8 mouse cellular contexts compared by ENCODE assay signal in the genomic region with DNA sequence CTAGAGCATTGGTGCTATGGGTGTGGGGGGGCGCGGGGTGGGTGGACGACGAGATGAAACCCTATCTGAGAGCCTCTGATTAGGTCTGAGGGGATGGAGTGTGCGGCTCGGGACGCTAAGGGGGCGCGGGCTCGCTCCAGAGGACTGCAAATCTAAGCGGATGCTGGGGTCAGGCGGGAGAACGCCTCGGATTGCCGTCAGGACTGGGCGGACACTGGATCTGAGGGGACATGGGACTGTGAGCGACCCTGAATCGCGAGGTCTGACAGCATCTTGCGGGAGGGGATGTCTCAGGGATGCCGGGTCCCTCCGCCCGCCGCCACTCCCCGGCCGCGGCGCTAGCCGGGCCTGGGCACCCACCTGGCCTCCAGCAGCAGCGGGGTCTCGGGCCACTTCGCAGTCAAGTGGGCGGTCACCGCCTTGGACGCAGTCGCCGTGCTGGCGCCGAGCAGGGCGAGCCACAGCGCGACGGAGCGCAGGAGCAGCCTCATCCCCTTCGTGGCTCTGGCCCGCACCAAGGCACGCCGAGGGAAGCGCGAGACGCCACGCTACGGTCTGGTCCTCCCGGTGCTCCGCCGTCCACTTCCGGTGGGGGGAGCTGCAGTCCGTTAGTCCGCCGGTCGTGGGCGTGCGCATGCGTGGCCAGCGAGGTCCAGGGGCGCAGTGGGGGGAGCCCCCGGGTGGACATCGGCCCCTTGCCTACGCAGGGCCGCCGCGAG. TPM values are rescaled to one million over a fixed set of nuclear protein-coding genes. Genes with fewer than 3 reads are reported as not detected.
DNase-seq lines count a peak whose midpoint lies in the region; ATAC-seq lines count a peak whose summit lies in the region.

TSS of gene Uggt2 (minus strand) at position 580 of the 719 bp plus-strand sequence.

- H3K9me3 ChIP-seq in embryonic facial prominence, embryonic 15.5 days (replicated peaks): no peaks in the 10 kb centered on the region
- no peaks in the 10 kb centered on the region for H3K9me3 ChIP-seq in kidney, embryonic 14.5 days (ENCODE audit: control insufficient read depth, low read length)
- no peaks in the 10 kb centered on the region for H3K9me3 ChIP-seq in limb, embryonic 12.5 days
- no peaks in the 10 kb centered on the region for H3K9me3 ChIP-seq in midbrain, embryonic 12.5 days
- H3K9me3 ChIP-seq in stomach, embryonic 14.5 days (ENCODE audit: control insufficient read depth, low read depth, low read length): no peaks in the 10 kb centered on the region

- H3K4me2 ChIP-seq in embryonic facial prominence, embryonic 15.5 days (replicated peaks): peak within 1 kb of the TSS; percentile 88
- peak within 1 kb of the TSS; percentile 87 for H3K4me2 ChIP-seq in kidney, embryonic 14.5 days (replicated peaks; ENCODE audit: low read depth, low read length)
- H3K4me2 ChIP-seq in limb, embryonic 12.5 days: peak within 1 kb of the TSS; percentile 79
- peak within 1 kb of the TSS; percentile 76 for H3K4me2 ChIP-seq in midbrain, embryonic 12.5 days (replicated peaks)
- peak within 1 kb of the TSS; percentile 69 for H3K4me2 ChIP-seq in stomach, embryonic 14.5 days (replicated peaks; ENCODE audit: low read depth, low read length)

- under 1% methylated on average over 72 of the region's 72 CpGs for WGBS in embryonic facial prominence, embryonic 15.5 days
- WGBS in kidney, embryonic 14.5 days: under 1% methylated on average over 67 of the region's 72 CpGs
- 0% methylated on average over 71 of the region's 72 CpGs for WGBS in limb, embryonic 12.5 days
- under 1% methylated on average over 70 of the region's 72 CpGs for WGBS in midbrain, embryonic 12.5 days
- under 1% methylated on average over 72 of the region's 72 CpGs for WGBS in stomach, embryonic 14.5 days

- peak; percentile 2 for DNase-seq in thymus, postnatal 25 days
- DNase-seq in thymus, postnatal 14 days: no peak
- DNase-seq in heart, adult 9 months (ENCODE audit: low spot score in 2 of 2): peak; percentile 70 to 73

- H3K36me3 ChIP-seq in embryonic facial prominence, embryonic 15.5 days: no peaks in the 10 kb centered on the region
- H3K36me3 ChIP-seq in kidney, embryonic 14.5 days (ENCODE audit: control insufficient read depth, insufficient read depth, low read length): no peaks in the 10 kb centered on the region; the same call in 1 of the 2 replicates
- H3K36me3 ChIP-seq in limb, embryonic 12.5 days: peaks cover 9% of the 10 kb centered on the region
- H3K36me3 ChIP-seq in midbrain, embryonic 12.5 days: no peaks in the 10 kb centered on the region; the same call in 1 of the 2 replicates
- no peaks in the 10 kb centered on the region for H3K36me3 ChIP-seq in stomach, embryonic 14.5 days (ENCODE audit: control insufficient read depth, insufficient read depth, low read length)

- H3K27me3 ChIP-seq in embryonic facial prominence, embryonic 15.5 days: no peaks in the 10 kb centered on the region
- H3K27me3 ChIP-seq in kidney, embryonic 14.5 days (ENCODE audit: control insufficient read depth, insufficient read depth, low read length): no peaks in the 10 kb centered on the region
- no peaks in the 10 kb centered on the region for H3K27me3 ChIP-seq in limb, embryonic 12.5 days
- H3K27me3 ChIP-seq in midbrain, embryonic 12.5 days: no peaks in the 10 kb centered on the region
- no peaks in the 10 kb centered on the region for H3K27me3 ChIP-seq in stomach, embryonic 14.5 days (ENCODE audit: control insufficient read depth, insufficient read depth, low read length)

- H3K9ac ChIP-seq in embryonic facial prominence, embryonic 15.5 days: peak within 1 kb of the TSS; percentile 76
- H3K9ac ChIP-seq in kidney, embryonic 14.5 days (ENCODE audit: low read depth, low read length): peak within 1 kb of the TSS; percentile 86
- H3K9ac ChIP-seq in limb, embryonic 12.5 days (replicated peaks): peak within 1 kb of the TSS; percentile 86
- H3K9ac ChIP-seq in midbrain, embryonic 12.5 days (replicated peaks): peak within 1 kb of the TSS; percentile 87
- peak within 1 kb of the TSS; percentile 68 for H3K9ac ChIP-seq in stomach, embryonic 14.5 days (replicated peaks; ENCODE audit: low read depth, low read length)

- H3K4me3 ChIP-seq in embryonic facial prominence, embryonic 15.5 days (replicated peaks): peak within 1 kb of the TSS; percentile 76
- peak within 1 kb of the TSS; percentile 87 for H3K4me3 ChIP-seq in kidney, embryonic 14.5 days (ENCODE audit: low read length)
- peak within 1 kb of the TSS; percentile 75 for H3K4me3 ChIP-seq in limb, embryonic 12.5 days (replicated peaks)
- H3K4me3 ChIP-seq in midbrain, embryonic 12.5 days: peak within 1 kb of the TSS; percentile 83
- H3K4me3 ChIP-seq in stomach, embryonic 14.5 days (ENCODE audit: low read depth, low read length): peak within 1 kb of the TSS; percentile 66

- peak within 1 kb of the TSS; percentile 80 for H3K27ac ChIP-seq in embryonic facial prominence, embryonic 15.5 days (replicated peaks)
- H3K27ac ChIP-seq in kidney, embryonic 14.5 days (ENCODE audit: low read depth, low read length): peak within 1 kb of the TSS; percentile 59
- peak within 1 kb of the TSS; percentile 82 for H3K27ac ChIP-seq in limb, embryonic 12.5 days
- peak within 1 kb of the TSS; percentile 86 for H3K27ac ChIP-seq in midbrain, embryonic 12.5 days (replicated peaks)
- peak within 1 kb of the TSS; percentile 23; the same call in 1 of the 2 replicates for H3K27ac ChIP-seq in stomach, embryonic 14.5 days (ENCODE audit: low read length)

- peak; percentile 94 for ATAC-seq in embryonic facial prominence, embryonic 15.5 days (ENCODE audit: insufficient number of reproducible peaks, low FRiP score, low TSS enrichment, low read depth)
- ATAC-seq in kidney, embryonic 14.5 days (ENCODE audit: low FRiP score, low TSS enrichment): peak; percentile 96
- peak; percentile 91 for ATAC-seq in limb, embryonic 12.5 days (ENCODE audit: insufficient number of reproducible peaks, insufficient read depth, low FRiP score, low TSS enrichment, low read depth)
- peak; percentile 96 for ATAC-seq in midbrain, embryonic 12.5 days (ENCODE audit: low FRiP score, low read depth)
- peak; percentile 90 for ATAC-seq in stomach, embryonic 14.5 days (ENCODE audit: insufficient number of reproducible peaks, insufficient read depth, low FRiP score, low read depth)

- H3K4me1 ChIP-seq in embryonic facial prominence, embryonic 15.5 days: peaks cover 9% of the 10 kb centered on the region; the same call in 1 of the 2 replicates
- H3K4me1 ChIP-seq in kidney, embryonic 14.5 days (ENCODE audit: control insufficient read depth, insufficient read depth, low read length): peaks cover 10% of the 10 kb centered on the region; the same call in 1 of the 2 replicates
- peaks cover 18% of the 10 kb centered on the region for H3K4me1 ChIP-seq in limb, embryonic 12.5 days (replicated peaks)
- H3K4me1 ChIP-seq in midbrain, embryonic 12.5 days: peaks cover 17% of the 10 kb centered on the region
- peaks cover 9% of the 10 kb centered on the region for H3K4me1 ChIP-seq in stomach, embryonic 14.5 days (ENCODE audit: control insufficient read depth, insufficient read depth, low read length)

RNA-seq across cellular contexts. Expression of gene Uggt2, which starts in this region (rescaled TPM):
- 9.2 and 11.1 TPM in 2 replicates for polyA plus RNA-seq in embryonic facial prominence, embryonic 15.5 days (2015; fragmentation: Nextera tagmentation; extraction: Ambion mirVana)
- 12.5 and 18.1 TPM in 2 replicates for polyA plus RNA-seq in kidney, embryonic 14.5 days (2014; fragmentation: Nextera tagmentation; extraction: Ambion mirVana)
- 23.5 and 24.2 TPM in 2 replicates for polyA plus RNA-seq in limb, embryonic 12.5 days (2016; fragmentation: Nextera tagmentation; extraction: Ambion mirVana)
- polyA plus RNA-seq in midbrain, embryonic 12.5 days (2016; fragmentation: Nextera tagmentation; extraction: Ambion mirVana): 26.4 and 27.7 TPM in 2 replicates
- 19.4 and 20.7 TPM in 2 replicates for polyA plus RNA-seq in stomach, embryonic 14.5 days (2014; fragmentation: Nextera tagmentation; extraction: Ambion mirVana)

Comparison
In these comparisons a context has a peak if more than half of its experiments do, and no peak if none do; other contexts are left out.
1. H3K27ac ChIP-seq: peak in every context shown above with its lines; median percentile 86 in midbrain, embryonic 12.5 days; 82 in limb, embryonic 12.5 days; 80 in embryonic facial prominence, embryonic 15.5 days; 59 in kidney, embryonic 14.5 days; 23 in stomach, embryonic 14.5 days.